Comparison of ENCODE assay signal across 24 mouse cellular contexts in the genomic region with DNA sequence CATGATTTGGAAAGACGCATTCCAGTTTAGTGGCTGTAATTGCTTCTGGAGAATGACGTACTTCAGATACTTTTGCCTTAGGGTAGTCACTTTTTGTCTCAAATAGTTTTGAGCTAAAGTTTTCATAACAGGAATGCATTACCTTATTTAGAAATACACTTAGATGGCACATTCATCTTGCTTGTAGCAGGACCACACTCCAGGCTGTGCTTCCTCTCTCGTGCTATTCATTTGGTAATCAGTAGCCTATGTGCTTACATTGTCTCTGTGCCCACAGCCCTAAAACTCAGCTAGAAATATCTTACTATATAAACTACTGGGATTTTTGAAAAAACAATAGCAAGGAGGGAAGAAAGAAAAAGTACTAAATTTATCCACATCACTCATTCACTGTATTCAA. TPM values are rescaled to one million over a fixed set of nuclear protein-coding genes. Genes with fewer than 3 reads are reported as not detected.
A peak's percentile ranks its signal among the peaks of the same experiment; 100 is the strongest.
DNase-seq lines count a peak whose midpoint lies in the region; ATAC-seq and TF ChIP-seq lines count a peak whose summit lies in the region.
"Had no signal": no experiment of that assay in that cellular context is flagged by ENCODE, and none has a peak within 500 bp of the region (broad histone marks: within the 10 kb centered on the region; RNA-seq: fewer than 3 reads in every experiment).

No protein-coding gene starts in this region.

- H3K4me1 ChIP-seq in embryonic fibroblast, embryonic 13.5 days (ENCODE audit: control insufficient read depth, insufficient read depth, low read length), result no peaks in the 10 kb centered on the region; the same call in 1 of the 2 replicates
- H3K4me1 ChIP-seq in kidney, embryonic 14.5 days (ENCODE audit: control insufficient read depth, insufficient read depth, low read length), result no peaks in the 10 kb centered on the region
- H3K4me1 ChIP-seq: embryonic facial prominence, embryonic 13.5 days; embryonic facial prominence, embryonic 15.5 days; forebrain, embryonic 13.5 days; forebrain, embryonic 15.5 days had no signal

- ATAC-seq in kidney, embryonic 14.5 days (ENCODE audit: low FRiP score, low TSS enrichment), result no peak
- ATAC-seq: activated CD4-positive, CD25-positive, alpha-beta regulatory T cell, adult 4 months; CD4-positive, CD25-positive, alpha-beta regulatory T cell, adult 4 months; forebrain, embryonic 13.5 days; forebrain, embryonic 15.5 days; forebrain, postnatal 0 days had no signal

- DNase-seq in heart, adult 11 months, result peak; percentile 7
- DNase-seq in heart, postnatal 25 days (ENCODE audit: low spot score), result no peak
- peak; percentile 6 for DNase-seq in NIH3T3 (ENCODE audit: low read depth)
- DNase-seq: adrenal gland, adult 8-10 months; adrenal gland, postnatal 14 days; adrenal gland, postnatal 36 days; B cell, adult 2 months; cerebellum, adult 11-12 months; cerebellum, adult 8-10 months; cerebellum, adult 9-11 months; cerebellum, postnatal 14 days; cerebellum, postnatal 36 days; embryo, embryonic 11 days; forebrain, postnatal 0 days had no signal

- no peak overlapping the region for H3K9ac ChIP-seq in kidney, embryonic 14.5 days (ENCODE audit: low read depth, low read length)
- H3K9ac ChIP-seq: embryonic facial prominence, embryonic 13.5 days; embryonic facial prominence, embryonic 15.5 days; forebrain, embryonic 13.5 days; forebrain, embryonic 15.5 days; forebrain, postnatal 0 days had no signal

- 0 out of 2 replicates have a peak overlapping the region, but pooled peaks have one; percentile 14 for H3K27ac ChIP-seq in embryonic fibroblast, embryonic 13.5 days (ENCODE audit: insufficient read depth, low read length)
- H3K27ac ChIP-seq in kidney, embryonic 14.5 days (ENCODE audit: low read depth, low read length), result no peak overlapping the region
- H3K27ac ChIP-seq: embryonic facial prominence, embryonic 13.5 days; embryonic facial prominence, embryonic 15.5 days; forebrain, embryonic 13.5 days; forebrain, embryonic 15.5 days had no signal

- TF ChIP-seq CTCF in embryonic fibroblast, embryonic 13.5 days (IDR thresholded peaks at IDR 0.05; ENCODE audit: borderline replicate concordance, insufficient read depth, low read length), result no peak

- WGBS in kidney, embryonic 14.5 days, result 94% methylated on average over 3 of the region's 3 CpGs

- intact Hi-C loops in heart, postnatal 25 days (cut with DNase I), result no loop called here

- H3K27me3 ChIP-seq in kidney, embryonic 14.5 days (ENCODE audit: control insufficient read depth, insufficient read depth, low read length), result no peaks in the 10 kb centered on the region
- H3K27me3 ChIP-seq: CH12.LX; embryonic facial prominence, embryonic 13.5 days; embryonic facial prominence, embryonic 15.5 days; forebrain, embryonic 13.5 days; forebrain, embryonic 15.5 days had no signal

- H3K4me2 ChIP-seq in kidney, embryonic 14.5 days (replicated peaks; ENCODE audit: low read depth, low read length), result no peak overlapping the region
- H3K4me2 ChIP-seq: embryonic facial prominence, embryonic 13.5 days; embryonic facial prominence, embryonic 15.5 days; forebrain, embryonic 13.5 days; forebrain, embryonic 15.5 days had no signal

- no peaks in the 10 kb centered on the region for H3K9me3 ChIP-seq in kidney, embryonic 14.5 days (ENCODE audit: control insufficient read depth, low read length)
- H3K9me3 ChIP-seq: embryonic facial prominence, embryonic 13.5 days; embryonic facial prominence, embryonic 15.5 days; forebrain, embryonic 13.5 days; forebrain, embryonic 15.5 days; G1E had no signal

- H3K4me3 ChIP-seq in embryonic fibroblast, embryonic 13.5 days (ENCODE audit: insufficient read depth, low read length), result no peak overlapping the region
- no peak overlapping the region for H3K4me3 ChIP-seq in kidney, embryonic 14.5 days (ENCODE audit: low read length)
- H3K4me3 ChIP-seq: embryonic facial prominence, embryonic 13.5 days; embryonic facial prominence, embryonic 15.5 days; forebrain, embryonic 13.5 days; forebrain, embryonic 15.5 days had no signal

- H3K36me3 ChIP-seq in kidney, embryonic 14.5 days (ENCODE audit: control insufficient read depth, insufficient read depth, low read length), result peaks cover 30% of the 10 kb centered on the region

- TF ChIP-seq POLR2A in embryonic fibroblast, embryonic 13.5 days (IDR thresholded peaks at IDR 0.05; ENCODE audit: low read depth, low read length), result no peak

RNA-seq across cellular contexts. Expression of gene Katnbl1, which starts 28.0 kb away (rescaled TPM):
- 1 to 10 TPM; 4.6 to 4.7 TPM for total RNA-seq in heart, postnatal 25 days (2021)
- 24.9 and 26.1 TPM in 2 replicates for polyA plus RNA-seq in embryonic fibroblast, embryonic 13.5 days (2011; ENCODE audit: insufficient read length, low read depth, missing spikeins)
- 37.4 and 46.5 TPM in 2 replicates for polyA plus RNA-seq in kidney, embryonic 14.5 days (2014; fragmentation: Nextera tagmentation; extraction: Ambion mirVana)

RNA-seq across cellular contexts. Expression of gene Emc4, which starts 39.2 kb away (rescaled TPM):
- 10 to 100 TPM; 60.5 to 61.0 TPM for total RNA-seq in heart, postnatal 25 days (2021)
- 65.8 and 71.9 TPM in 2 replicates for polyA plus RNA-seq in embryonic fibroblast, embryonic 13.5 days (2011; ENCODE audit: insufficient read length, low read depth, missing spikeins)
- polyA plus RNA-seq in kidney, embryonic 14.5 days (2014; fragmentation: Nextera tagmentation; extraction: Ambion mirVana), result 123 and 132 TPM in 2 replicates

RNA-seq across cellular contexts. Expression of gene Emc7, which starts 47.8 kb away (rescaled TPM):
- total RNA-seq in heart, postnatal 25 days (2021), result 10 to 100 TPM; 15.3 to 15.8 TPM
- 21.8 and 23.0 TPM in 2 replicates for polyA plus RNA-seq in embryonic fibroblast, embryonic 13.5 days (2011; ENCODE audit: insufficient read length, low read depth, missing spikeins)
- polyA plus RNA-seq in kidney, embryonic 14.5 days (2014; fragmentation: Nextera tagmentation; extraction: Ambion mirVana), result 17.2 and 18.2 TPM in 2 replicates
